Mouse (Mus musculus) cerebellum, adult 2 months (tissue): Measurements from ENCODE around the gene Arid5b. TPM values are rescaled to one million over a fixed set of nuclear protein-coding genes. Genes with fewer than 3 reads are reported as not detected.

Source experiments
- DNase-seq, 2 experiments: peaks; one replicate each; pipeline ENCODE4 v3.0.0; 2021
- H3K27ac ChIP-seq: fragments of 200-500 bp; 2 replicates; pipeline ENCODE4 v1.5.1; 2012; ENCODE audit warnings: low read length, control low read depth, inconsistent platforms; ENCODE audit not compliant: insufficient read depth
- H3K27me3 ChIP-seq: fragments of 200-500 bp; 2 replicates; pipeline ENCODE4 v1.6.1; 2012; ENCODE audit warnings: inconsistent platforms, mild to moderate bottlenecking, low read length, moderate library complexity; ENCODE audit not compliant: control insufficient read depth, insufficient read depth
- H3K4me1 ChIP-seq: fragments of 200-500 bp; 2 replicates; pipeline ENCODE4 v1.6.1; 2011; ENCODE audit warnings: low read length; ENCODE audit not compliant: control insufficient read depth, insufficient read depth
- H3K4me3 ChIP-seq: fragments of 200-500 bp; replicated peaks from 2 replicates; pipeline ENCODE3; 2011; ENCODE audit warnings: mild to moderate bottlenecking, low read depth, low read length, control low read depth; ENCODE audit not compliant: insufficient read depth
- CTCF ChIP-seq: fragments of 200-500 bp; IDR thresholded peaks from 2 replicates; pipeline ENCODE4 v1.5.1; 2011; ENCODE audit warnings: low read depth, mild to moderate bottlenecking, control low read depth, low read length, moderate library complexity, borderline replicate concordance; ENCODE audit not compliant: insufficient read depth
- POLR2A ChIP-seq: fragments of 200-500 bp; IDR thresholded peaks from 2 replicates; pipeline ENCODE4 v1.6.1; 2011; ENCODE audit warnings: low read length, control low read depth, borderline replicate concordance; ENCODE audit not compliant: insufficient read depth
- WGBS: fragments of 180-500 bp; shearing (Covaris S2); methylation state at CpG from one replicate; pipeline ENCODE4 v1.1.7; 2018; 5-methylcytosine and 5-hydroxymethylcytosine counted together
- polyA plus RNA-seq: library from polyadenylated mRNA; depleted of rRNA; stranded (reverse); fragments of >200 nt; gene quantifications from 2 replicates; pipeline ENCODE4 v1.2.3, GENCODE M21; 2012

Arid5b gene
- polyA plus RNA-seq, 1 experiment, result 10.9 TPM

- DNase-seq, result no peak
- peaks cover 7% of the 10 kb centered on the region; the same call in 1 of the 2 replicates for H3K4me1 ChIP-seq
- H3K4me3 ChIP-seq, result no peak overlapping the region
- no peak overlapping the region for H3K27ac ChIP-seq
- TF ChIP-seq CTCF (peak; percentile 38; the same call in 1 of the 2 replicates), POLR2A (no peak)
- 54% methylated on average over 15 of the region's 15 CpGs for WGBS
- H3K27me3 ChIP-seq, result no peaks in the 10 kb centered on the region
Observed at GRCm38 (mm10) chr10:68089435-68090196, 188.9 kb downstream of the Arid5b start.

- TF ChIP-seq POLR2A (no peak), CTCF (no peak)
- Histone ChIP-seq H3K4me3 (no peak overlapping the region), H3K4me1 (peaks cover 7% of the 10 kb centered on the region; the same call in 1 of the 2 replicates), H3K27me3 (no peaks in the 10 kb centered on the region), H3K27ac (no peak overlapping the region)
- no peak for DNase-seq
- WGBS, result 88% methylated on average over 3 of the region's 3 CpGs
Observed at GRCm38 (mm10) chr10:68087722-68088121, 190.8 kb downstream of the Arid5b start.

- H3K4me3 ChIP-seq, result no peak overlapping the region
- H3K27me3 ChIP-seq, result no peaks in the 10 kb centered on the region
- no peak overlapping the region for H3K27ac ChIP-seq
- no peak for TF ChIP-seq POLR2A
- no peak for TF ChIP-seq CTCF
- WGBS, result 88% methylated on average over 4 of the region's 4 CpGs
- no peak for DNase-seq
- H3K4me1 ChIP-seq, result peaks cover 7% of the 10 kb centered on the region; the same call in 1 of the 2 replicates
Observed at GRCm38 (mm10) chr10:68086973-68087372, 191.6 kb downstream of the Arid5b start.

GRCm38 (mm10) chr10:68085574-68085973, 193.0 kb downstream of the Arid5b start:
- TF ChIP-seq POLR2A, result no peak
- no peak for TF ChIP-seq CTCF
- WGBS, result 80% methylated on average over 4 of the region's 4 CpGs
- DNase-seq, result no peak
- no peak overlapping the region for H3K4me3 ChIP-seq
- H3K27ac ChIP-seq, result no peak overlapping the region
- H3K27me3 ChIP-seq, result no peaks in the 10 kb centered on the region
- H3K4me1 ChIP-seq, result peaks cover 3% of the 10 kb centered on the region; the same call in 1 of the 2 replicates

GRCm38 (mm10) chr10:68081712-68082111, 196.8 kb downstream of the Arid5b start:
- WGBS, result 30% methylated on average over 6 of the region's 6 CpGs
- no peak overlapping the region for H3K27ac ChIP-seq
- H3K27me3 ChIP-seq, result no peaks in the 10 kb centered on the region
- DNase-seq, result no peak
- TF ChIP-seq POLR2A, result no peak
- no peak for TF ChIP-seq CTCF
- H3K4me3 ChIP-seq, result no peak overlapping the region
- peaks cover 3% of the 10 kb centered on the region; the same call in 1 of the 2 replicates for H3K4me1 ChIP-seq

GRCm38 (mm10) chr10:68079910-68080670, 198.4 kb downstream of the Arid5b start:
- WGBS, result 86% methylated on average over 10 of the region's 10 CpGs
- no peak overlapping the region for H3K4me3 ChIP-seq
- no peak overlapping the region for H3K27ac ChIP-seq
- TF ChIP-seq CTCF, result no peak
- TF ChIP-seq POLR2A, result no peak
- peaks cover 3% of the 10 kb centered on the region; the same call in 1 of the 2 replicates for H3K4me1 ChIP-seq
- H3K27me3 ChIP-seq, result no peaks in the 10 kb centered on the region
- no peak for DNase-seq

- H3K4me1 ChIP-seq, result peaks cover 3% of the 10 kb centered on the region; the same call in 1 of the 2 replicates
- no peak overlapping the region for H3K4me3 ChIP-seq
- WGBS, result 98% methylated on average over 3 of the region's 3 CpGs
- H3K27ac ChIP-seq, result no peak overlapping the region
- no peak for DNase-seq
- TF ChIP-seq CTCF (no peak), POLR2A (no peak)
- H3K27me3 ChIP-seq, result no peaks in the 10 kb centered on the region
Observed at GRCm38 (mm10) chr10:68078708-68079107, 199.8 kb downstream of the Arid5b start.
